Mouse (Mus musculus) left cerebral cortex, postnatal 25 days (tissue): ENCODE data around the gene Itm2a. TPM values are rescaled to one million over a fixed set of nuclear protein-coding genes. Genes with fewer than 3 reads are reported as not detected.
A peak's percentile ranks its signal among the peaks of the same experiment; 100 is the strongest.

Source experiments
- DNase-seq, 2 experiments: peaks; one replicate each; pipeline ENCODE4 v3.0.0; 2022; ENCODE audit warnings: low spot score in 2 of 2, mixed read lengths in 1 of 2
- intact Hi-C: fragments of 180-260 bp; cut with DNase I; formaldehyde crosslinking; loops from one replicate; pipeline ENCODE4 v1.15.1; 2025
- total RNA-seq, 2 experiments: library from RNA; stranded (reverse); gene quantifications; 2 replicates each; pipeline ENCODE4 v1.2.3; 2021

Gene Itm2a
- 10 to 100 TPM; 49.8 to 52.3 TPM for total RNA-seq

DNA sequence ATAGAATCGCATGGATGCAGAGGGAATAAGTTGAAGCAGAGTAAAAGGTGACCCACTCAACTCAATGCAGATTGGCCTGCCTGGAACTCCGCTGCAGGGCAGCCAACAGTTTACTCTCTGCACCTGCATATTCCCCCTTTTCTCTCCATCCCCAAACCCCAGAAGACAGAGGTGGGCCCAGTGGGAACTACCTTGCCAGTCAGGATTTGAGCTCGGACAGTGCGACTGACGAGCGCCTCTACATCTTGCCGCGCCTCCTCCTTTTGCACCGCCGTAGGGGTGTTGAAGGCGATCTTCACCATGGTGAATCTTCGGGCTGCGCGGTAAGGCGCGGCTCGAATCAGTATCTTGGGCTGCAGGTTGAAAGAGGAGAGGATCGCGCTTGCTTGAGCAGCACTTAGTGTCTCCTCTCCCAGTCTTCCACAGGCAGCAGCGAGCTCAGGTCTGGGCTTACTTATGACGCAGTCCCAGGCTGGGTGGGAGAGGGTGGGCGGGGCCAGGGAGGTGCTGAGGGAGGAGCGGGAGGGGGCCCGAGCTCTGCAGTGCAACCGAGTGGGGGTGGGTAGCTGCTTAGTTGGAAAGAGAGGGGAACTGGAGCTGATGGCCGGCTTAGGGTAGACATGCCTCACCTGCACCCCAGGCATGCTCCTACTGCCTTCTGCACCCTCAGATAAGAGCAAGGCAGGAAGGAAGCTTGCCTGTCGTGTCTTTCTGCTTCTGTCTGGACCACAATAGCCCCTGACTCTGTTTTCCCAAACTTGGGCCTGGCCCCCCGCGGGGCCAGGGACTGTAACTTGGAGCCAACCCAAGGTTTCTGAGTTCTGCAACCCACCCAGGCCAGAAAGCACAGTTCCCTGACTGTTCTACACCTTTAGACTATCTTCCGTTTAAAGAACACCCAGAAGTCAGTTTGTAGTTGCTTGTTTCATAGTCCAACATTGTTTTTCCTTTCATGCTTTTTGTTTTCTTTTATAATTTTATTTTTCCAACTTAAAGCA is at the start of gene Itm2a:
Itm2a (minus strand) TSS at position 462 of the 998 bp plus-strand sequence.
- peak; percentile 6 to 8 for DNase-seq
- intact Hi-C loops: no loop called here

DNA sequence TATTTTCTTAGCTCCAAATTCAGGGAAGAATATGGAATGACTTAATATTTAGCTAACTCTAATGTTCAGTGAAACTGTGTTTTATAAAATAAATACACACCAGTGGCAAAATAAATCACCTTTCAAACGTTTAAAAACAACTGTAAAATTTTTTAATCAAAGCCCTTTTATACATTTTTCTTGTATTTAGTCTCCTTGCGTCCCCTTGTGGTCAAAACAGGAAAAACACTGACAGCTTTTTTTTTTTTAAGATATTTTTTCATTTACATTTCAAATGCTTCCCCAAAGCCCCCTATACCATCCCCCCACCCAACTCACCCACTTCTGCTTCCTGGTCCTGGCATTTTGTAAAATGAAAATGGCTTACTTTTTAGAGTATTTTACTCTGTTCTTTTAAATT is 32.7 kb upstream of the Itm2a start:
- intact Hi-C loops: loop anchor here (5.0 to 10.0 kb wide), 2 partner anchors 131 to 639 kb away; no protein-coding TSS in a partner anchor
- no peak for DNase-seq

DNA sequence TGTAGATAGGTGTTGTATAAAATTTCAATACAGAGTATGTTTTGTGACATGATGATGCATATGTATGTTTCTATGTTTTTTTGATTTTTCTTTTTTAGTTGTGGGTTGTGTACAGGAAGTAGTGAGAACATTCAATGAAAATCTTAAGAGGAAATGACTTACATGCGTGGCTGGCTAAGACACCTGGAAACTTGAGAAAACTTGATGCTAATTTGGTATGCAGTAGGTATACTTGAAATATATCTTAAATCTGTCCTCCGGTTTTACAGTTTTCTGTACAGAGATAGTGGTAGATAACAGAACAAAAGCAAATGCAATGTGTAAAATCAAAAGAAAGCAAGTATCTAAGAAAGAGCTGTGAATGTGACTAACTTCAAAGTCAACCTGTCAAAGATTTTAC is 18.1 kb upstream of the Itm2a start:
- intact Hi-C loops: no loop called here
- DNase-seq: no peak

DNA sequence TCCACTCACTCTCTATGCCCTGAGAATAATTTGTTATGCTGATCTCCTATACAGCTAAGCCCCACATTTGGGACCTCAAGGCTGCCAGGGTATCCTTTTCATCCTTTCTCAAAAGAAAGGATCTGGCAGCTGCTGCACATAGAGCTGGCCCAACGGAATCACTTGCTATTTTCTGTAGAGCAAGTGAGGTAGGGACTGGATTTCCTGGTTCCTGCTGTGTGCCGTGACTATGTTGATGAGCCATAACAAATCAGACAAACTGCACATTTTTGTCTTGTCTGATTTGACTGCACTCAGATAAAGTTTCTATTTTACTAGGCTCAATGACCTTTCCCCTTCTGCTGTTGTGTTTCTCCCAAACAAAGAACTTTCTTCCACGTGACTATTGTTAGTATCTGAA is 14.2 kb upstream of the Itm2a start:
- intact Hi-C loops: no loop called here
- DNase-seq: no peak

DNA sequence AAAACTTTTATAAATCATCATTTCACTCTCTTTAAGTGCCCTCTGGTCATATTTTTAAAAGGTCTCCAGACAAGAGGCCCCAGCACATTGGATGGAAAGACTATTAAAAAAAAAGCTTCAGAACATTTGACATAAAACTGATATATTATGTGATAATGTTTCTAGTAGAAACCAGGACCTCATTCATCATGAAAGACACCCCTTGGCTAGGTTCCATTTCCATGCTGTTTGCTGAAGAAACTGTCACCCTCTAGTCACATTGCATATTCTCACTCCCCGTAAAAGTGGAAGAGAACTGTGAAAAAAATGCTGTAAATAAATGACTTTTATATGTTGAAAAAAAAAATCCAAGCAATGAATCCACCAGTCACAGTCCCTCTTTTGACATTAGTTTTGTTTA is 12.8 kb upstream of the Itm2a start:
- no peak for DNase-seq
- intact Hi-C loops: no loop called here

DNA sequence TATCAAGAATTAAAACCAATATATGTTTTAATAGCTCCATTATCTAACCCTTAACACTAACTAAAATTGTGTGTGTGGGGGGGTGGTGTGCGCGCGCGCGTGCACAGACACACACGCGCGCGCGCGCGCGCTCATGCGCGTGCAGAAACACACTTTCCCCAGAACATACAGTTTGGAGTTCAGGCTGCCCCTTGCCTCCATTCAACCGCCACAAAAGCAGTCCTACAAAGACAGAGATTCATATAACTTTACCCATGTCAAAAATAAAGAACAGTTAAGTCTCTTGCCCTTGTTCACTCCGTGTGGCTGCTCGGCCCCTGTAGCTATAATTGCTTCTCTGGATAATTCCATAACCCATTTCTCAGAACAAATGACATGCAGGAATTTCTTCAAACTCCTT is 695 bp downstream of the Itm2a start:
- intact Hi-C loops: no loop called here
- no peak for DNase-seq

DNA sequence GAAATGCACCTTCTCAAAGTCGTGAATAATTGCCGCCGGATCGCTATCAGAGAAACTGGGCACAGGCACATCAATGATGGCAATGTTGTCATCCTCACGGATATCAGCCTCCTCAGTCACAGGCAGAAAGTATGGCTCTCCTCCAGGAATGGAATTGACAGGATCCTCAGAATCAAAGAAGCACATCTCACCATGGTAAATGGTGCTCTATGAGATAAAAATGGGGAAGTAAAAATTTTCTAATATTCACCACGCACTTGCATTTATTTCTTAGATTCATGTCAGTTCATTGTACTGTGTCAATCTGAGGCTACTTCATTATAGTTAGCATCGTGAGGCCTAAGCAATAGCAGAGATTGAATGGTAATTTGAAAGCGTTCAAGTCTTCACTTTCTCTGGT is 4.1 kb downstream of the Itm2a start:
- no peak for DNase-seq
- intact Hi-C loops: no loop called here

DNA sequence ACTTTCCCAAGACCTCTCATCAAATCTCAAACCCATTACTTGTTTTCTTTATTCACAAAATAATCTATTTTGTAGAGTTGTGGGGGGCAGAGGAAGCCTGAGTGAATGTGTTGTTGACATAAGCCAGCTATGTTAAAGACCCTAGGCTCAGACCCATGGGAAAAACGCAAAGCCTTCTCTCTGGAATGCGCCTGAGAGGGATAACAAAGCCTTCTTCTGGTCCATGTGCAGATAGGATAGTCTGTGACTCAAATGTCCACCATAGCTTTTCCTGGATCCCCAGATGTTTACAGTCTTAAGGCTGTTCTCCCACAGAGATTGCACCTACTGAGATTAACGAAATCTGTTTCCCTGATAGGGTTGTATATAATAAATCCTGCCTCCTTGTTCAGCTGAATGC is 9.9 kb downstream of the Itm2a start:
- DNase-seq: no peak
- intact Hi-C loops: no loop called here

DNA sequence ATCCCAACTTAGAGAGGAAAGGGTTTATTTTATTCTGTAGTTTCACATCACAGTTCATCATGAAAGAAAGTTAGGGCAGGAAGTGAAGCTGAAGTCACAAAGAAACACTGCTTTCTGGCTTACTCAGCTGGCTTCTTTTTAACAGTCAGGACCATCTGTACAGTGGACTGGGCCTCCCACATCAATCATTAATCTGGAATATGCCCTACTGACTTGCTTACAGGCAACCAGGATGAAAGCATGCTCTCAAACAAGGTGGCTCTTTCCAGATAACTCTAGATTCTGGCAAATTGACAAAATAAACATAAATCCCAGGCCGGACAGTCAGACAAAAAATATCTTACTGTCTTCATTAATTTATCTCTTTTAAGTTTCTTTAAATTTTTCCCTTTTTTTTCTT is 27.8 kb downstream of the Itm2a start:
- intact Hi-C loops: no loop called here
- DNase-seq: no peak

Other genes starting within 250 kb of the Itm2a start
- not detected for gene Gpr174, start 147.5 kb downstream of the Itm2a start, total RNA-seq